Mouse (Mus musculus): ENCODE measurements at regions not wholly inside any gene's neighbourhood (a gene's known extent, or its start where the extent isn't known, plus 50 kb on each side); places are given as distances from the start of the nearest gene placed in this dataset.

- no peak for DNase-seq (ENCODE audit: extremely low spot score in 1 of 2, low spot score in 1 of 2)
These were observed 313.8 kb downstream of the Otol1 start for GRCm38 (mm10) chr3:70321161-70321657.

GRCm38 (mm10) chr3:70324692-70325091 is 317.3 kb downstream of the Otol1 start:
- DNase-seq (ENCODE audit: extremely low spot score in 1 of 2, low spot score in 1 of 2) = no peak
